Mouse (Mus musculus): ENCODE results near the gene 4933428G20Rik.

DNA sequence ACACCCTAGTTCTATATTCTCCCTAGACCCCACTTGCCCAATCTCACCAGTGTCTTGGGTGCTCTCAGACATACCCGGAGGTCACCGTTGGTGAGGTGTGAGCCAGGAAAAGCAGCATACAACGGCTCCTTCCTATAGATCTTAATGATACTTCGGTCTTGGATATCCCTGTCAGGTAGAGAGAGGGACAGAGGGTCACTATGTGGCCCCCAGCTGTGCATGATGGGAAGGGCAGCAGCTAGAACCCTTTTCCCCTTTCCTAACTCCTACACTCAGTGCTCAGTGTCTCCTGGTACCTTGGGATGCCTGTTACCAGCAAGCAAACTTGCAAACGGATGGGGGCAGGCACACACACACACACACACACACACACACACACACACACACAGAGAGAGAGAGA, 35.5 kb upstream of the 4933428G20Rik start:
- TF ChIP-seq CTCF (IDR thresholded peaks at IDR 0.05; ENCODE audit: low read depth): no peak
- TF ChIP-seq EP300 (optimal IDR thresholded peaks at IDR 0.05): no peak

Data from stomach, postnatal 0 days (tissue).